Mouse (Mus musculus) lung, postnatal 0 days (tissue): Measurements from ENCODE around the gene Coro1b.

Experiments
- CTCF ChIP-seq: IDR thresholded peaks from 2 replicates; pipeline ENCODE4 v1.5.1; 2016; ENCODE audit warnings: antibody characterized with exemption, mild to moderate bottlenecking
- EP300 ChIP-seq: IDR thresholded peaks from 2 replicates; pipeline ENCODE4 v1.6.1; 2016; ENCODE audit warnings: antibody characterized with exemption, mild to moderate bottlenecking, control low read depth

DNA sequence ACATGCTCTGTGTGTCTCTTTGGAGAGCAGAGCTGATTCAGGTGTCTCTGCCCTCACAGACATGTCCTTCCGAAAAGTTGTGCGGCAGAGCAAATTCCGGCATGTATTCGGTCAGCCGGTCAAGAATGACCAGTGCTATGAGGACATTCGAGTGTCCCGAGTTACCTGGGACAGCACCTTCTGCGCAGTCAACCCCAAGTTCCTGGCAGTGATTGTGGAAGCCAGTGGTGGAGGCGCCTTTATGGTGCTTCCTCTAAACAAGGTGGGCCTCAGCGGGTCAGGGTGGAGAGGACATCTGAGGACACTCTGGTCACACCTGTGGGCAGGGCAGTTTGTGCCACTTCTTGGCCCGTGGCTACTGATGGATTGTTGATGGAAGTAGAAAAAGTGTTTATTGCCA lies 864 bp downstream of the Coro1b start:
- TF ChIP-seq CTCF (no peak), EP300 (no peak)
